In the genomic region with DNA sequence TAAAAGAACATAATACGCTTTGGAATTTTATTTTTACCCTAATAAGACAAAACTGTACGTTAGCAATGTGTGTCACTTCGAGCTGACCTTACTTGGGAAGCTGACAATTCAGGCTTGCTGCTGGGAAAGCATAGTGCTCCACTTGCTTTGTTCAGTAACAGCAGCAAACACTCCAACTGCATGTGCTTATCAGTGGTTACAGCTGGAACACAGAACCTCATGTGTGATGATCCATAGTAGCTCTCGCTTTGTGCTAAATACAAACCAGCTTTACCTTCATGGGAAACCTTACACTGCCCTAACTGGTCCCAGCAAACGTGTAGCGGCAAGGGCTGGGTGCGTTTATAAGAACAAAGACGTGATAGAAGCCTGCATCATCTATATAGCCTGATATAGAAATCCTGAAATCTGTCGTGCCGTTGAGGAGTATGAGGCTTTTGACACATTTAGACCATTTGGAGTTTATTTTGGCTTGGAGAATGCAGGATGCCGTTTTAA, we compare ENCODE assay signal across 15 mouse cellular contexts.
DNase-seq lines count a peak whose midpoint lies in the region; ATAC-seq lines count a peak whose summit lies in the region.
"Had no signal": no experiment of that assay in that cellular context is flagged by ENCODE, and none has a peak within 500 bp of the region (broad histone marks: within the 10 kb centered on the region; RNA-seq: fewer than 3 reads in every experiment).

No protein-coding gene starts in this region.

- H3K9me3 ChIP-seq in heart, embryonic 10.5 days = no peaks in the 10 kb centered on the region
- H3K9me3 ChIP-seq in liver, embryonic 12.5 days (replicated peaks) = no peaks in the 10 kb centered on the region
- no peaks in the 10 kb centered on the region for H3K9me3 ChIP-seq in embryonic facial prominence, embryonic 10.5 days

- no peak overlapping the region for H3K4me3 ChIP-seq in heart, embryonic 10.5 days
- no peak overlapping the region for H3K4me3 ChIP-seq in liver, embryonic 12.5 days
- no peak overlapping the region for H3K4me3 ChIP-seq in embryonic facial prominence, embryonic 10.5 days
- H3K4me3 ChIP-seq: myocyte had no signal

- no peaks in the 10 kb centered on the region for H3K27me3 ChIP-seq in heart, embryonic 10.5 days (ENCODE audit: insufficient read depth, poor library complexity, severe bottlenecking)
- H3K27me3 ChIP-seq in liver, embryonic 12.5 days (replicated peaks) = no peaks in the 10 kb centered on the region
- H3K27me3 ChIP-seq in embryonic facial prominence, embryonic 10.5 days (replicated peaks; ENCODE audit: low read depth, poor library complexity, severe bottlenecking) = no peaks in the 10 kb centered on the region

- H3K27ac ChIP-seq in heart, embryonic 10.5 days = peak overlapping the region; percentile 11
- no peak overlapping the region for H3K27ac ChIP-seq in liver, embryonic 12.5 days
- H3K27ac ChIP-seq in embryonic facial prominence, embryonic 10.5 days (replicated peaks) = no peak overlapping the region

- ATAC-seq in liver, embryonic 12.5 days = peak; percentile 56
- ATAC-seq: CD4-positive, CD25-positive, alpha-beta regulatory T cell, adult 4 months; intestine, embryonic 16.5 days had no signal

- WGBS in heart, embryonic 10.5 days = 72% methylated on average over 11 of the region's 11 CpGs
- 48% methylated on average over 11 of the region's 11 CpGs for WGBS in liver, embryonic 12.5 days (ENCODE audit: insufficient replicate concordance)
- WGBS in embryonic facial prominence, embryonic 10.5 days = 63% methylated on average over 11 of the region's 11 CpGs

- DNase-seq in heart, embryonic 10.5 days (ENCODE audit: low spot score) = no peak
- DNase-seq in heart, adult 8-10 months (ENCODE audit: low spot score) = no peak
- DNase-seq in liver = no peak
- peak; percentile 13 for DNase-seq in embryonic facial prominence, embryonic 10.5 days (ENCODE audit: low spot score)
- peak; percentile 20 for DNase-seq in heart, postnatal 4 days
- no peak for DNase-seq in lung, postnatal 14 days
- DNase-seq in cerebellum, adult 9-11 months = no peak
- DNase-seq: cerebellum, adult 18-20 months; kidney, postnatal 25 days; lung, postnatal 4 days; thymus, postnatal 4 days had no signal

- H3K9ac ChIP-seq in liver, embryonic 12.5 days = no peak overlapping the region

- H3K36me3 ChIP-seq in heart, embryonic 10.5 days = no peaks in the 10 kb centered on the region
- H3K36me3 ChIP-seq in liver, embryonic 12.5 days = no peaks in the 10 kb centered on the region
- H3K36me3 ChIP-seq in embryonic facial prominence, embryonic 10.5 days (replicated peaks) = no peaks in the 10 kb centered on the region

- no peak overlapping the region for H3K4me2 ChIP-seq in liver, embryonic 12.5 days

- peaks cover 52% of the 10 kb centered on the region for H3K4me1 ChIP-seq in heart, embryonic 10.5 days
- H3K4me1 ChIP-seq in liver, embryonic 12.5 days = peaks cover 47% of the 10 kb centered on the region
- peaks cover 56% of the 10 kb centered on the region for H3K4me1 ChIP-seq in embryonic facial prominence, embryonic 10.5 days

Comparison
In these comparisons a context has a peak if more than half of its experiments do, and no peak if none do; other contexts are left out.
1. DNase-seq: peak in embryonic facial prominence, embryonic 10.5 days (single experiment) and heart, postnatal 4 days (single experiment); none in heart, embryonic 10.5 days (single experiment), heart, adult 8-10 months (single experiment), liver (single experiment), lung, postnatal 14 days (single experiment) and cerebellum, adult 9-11 months (single experiment).